Mouse (Mus musculus) gastrocnemius, adult 2 months (tissue): ENCODE results near the gene Cxcl3. TPM values are rescaled to one million over a fixed set of nuclear protein-coding genes. Genes with fewer than 3 reads are reported as not detected.
"Not testable (repeated sequence)": the region's sequence is repeated elsewhere in the genome, so short reads cannot be mapped to it uniquely, and the experiment has no call there.

ENCODE experiments used
- DNase-seq: peaks from one replicate; pipeline ENCODE4 v3.0.0; 2022
- H3K27ac ChIP-seq: fragments of 200-600 bp; 2 replicates; pipeline ENCODE4 v1.8.1; 2022; ENCODE audit warnings: mild to moderate bottlenecking
- H3K4me3 ChIP-seq: fragments of 200-600 bp; 2 replicates; pipeline ENCODE4 v1.8.1; 2022; ENCODE audit warnings: mild to moderate bottlenecking, moderate library complexity
- CTCF ChIP-seq: fragments of 200-600 bp; IDR thresholded peaks from 2 replicates; pipeline ENCODE4 v1.8.1; 2022; ENCODE audit warnings: antibody characterized with exemption, mild to moderate bottlenecking, moderate library complexity
- intact Hi-C: fragments of 180-260 bp; cut with DNase I; formaldehyde crosslinking; loops from one replicate; pipeline ENCODE4 v1.15.1; 2025
- total RNA-seq, 2 experiments: library from RNA; stranded (reverse); gene quantifications; 2 replicates each; pipeline ENCODE4 v1.2.3; 2021

The Cxcl3 gene
- total RNA-seq, 2 experiments from 2014 or later, result not detected

DNA sequence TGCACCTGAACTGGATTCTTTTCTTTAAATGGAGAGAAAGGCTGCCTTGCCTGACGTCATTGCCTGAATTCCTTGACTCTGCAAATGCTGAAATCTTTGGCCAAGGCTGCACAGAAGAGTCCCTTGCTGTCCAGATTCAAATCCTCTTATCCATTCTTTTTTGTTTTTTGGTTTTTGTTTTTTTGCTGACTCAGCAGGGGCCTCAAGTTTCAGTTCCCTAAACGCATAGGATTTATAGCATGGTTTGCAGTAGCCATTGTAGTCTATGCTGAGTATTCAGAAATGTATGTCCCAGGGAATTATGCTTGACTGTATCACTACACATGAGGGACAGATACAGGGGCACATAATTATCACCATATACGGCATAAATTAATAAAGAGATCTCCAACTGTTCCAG, 14.5 kb upstream of the Cxcl3 start:
- TF ChIP-seq CTCF, result no peak
- intact Hi-C loops, result no loop called here
- DNase-seq, result no peak
- Histone ChIP-seq H3K27ac (peak overlapping the region; percentile 43; the same call in 1 of the 2 replicates), H3K4me3 (no peak overlapping the region)

DNA sequence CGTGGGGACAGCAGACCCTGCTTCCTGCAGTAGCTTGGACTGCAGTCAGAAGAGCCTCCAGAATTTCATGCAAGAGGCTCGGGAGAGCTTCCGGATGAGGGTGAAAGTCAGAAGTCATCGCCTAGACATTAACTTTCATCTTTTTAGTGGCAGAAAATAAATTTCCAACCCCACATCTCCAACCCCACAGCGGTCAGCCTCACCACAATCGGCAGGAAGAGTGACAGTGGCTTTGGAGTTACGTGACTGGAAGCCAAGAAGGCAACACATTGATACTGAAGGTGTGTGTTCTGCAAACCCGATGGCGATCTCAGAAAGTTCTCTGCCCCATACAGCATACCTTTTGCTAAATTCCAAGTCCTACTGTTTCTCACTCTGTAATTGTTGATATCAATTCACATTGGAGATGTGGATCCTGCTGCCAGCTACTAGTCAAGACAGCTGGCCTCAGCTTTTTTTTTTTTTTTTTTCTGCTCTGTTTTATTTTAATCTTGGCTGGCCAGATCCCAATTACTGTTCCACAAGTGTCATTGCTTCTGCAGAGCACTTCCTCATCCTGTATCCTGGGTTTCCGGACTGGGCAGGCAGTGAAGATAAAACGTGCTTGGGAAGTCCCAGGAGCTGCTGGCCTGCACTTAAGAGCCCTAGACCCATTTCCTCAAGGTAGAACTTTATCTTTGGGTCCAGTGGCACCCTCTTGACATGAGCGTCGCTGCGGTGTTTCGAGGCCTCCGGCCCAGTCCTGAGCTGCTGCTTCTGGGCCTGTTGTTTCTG, 13.8 kb upstream of the Cxcl3 start, which contains the start of gene Pf4:
TSS of gene Pf4 (plus strand) at position 556 of the 774 bp plus-strand sequence.
- intact Hi-C loops, result no loop called here
- no peak for TF ChIP-seq CTCF
- Histone ChIP-seq H3K27ac (peak within 1 kb of the TSS; percentile 49), H3K4me3 (peak within 1 kb of the TSS; percentile 45)
- no peak for DNase-seq

DNA sequence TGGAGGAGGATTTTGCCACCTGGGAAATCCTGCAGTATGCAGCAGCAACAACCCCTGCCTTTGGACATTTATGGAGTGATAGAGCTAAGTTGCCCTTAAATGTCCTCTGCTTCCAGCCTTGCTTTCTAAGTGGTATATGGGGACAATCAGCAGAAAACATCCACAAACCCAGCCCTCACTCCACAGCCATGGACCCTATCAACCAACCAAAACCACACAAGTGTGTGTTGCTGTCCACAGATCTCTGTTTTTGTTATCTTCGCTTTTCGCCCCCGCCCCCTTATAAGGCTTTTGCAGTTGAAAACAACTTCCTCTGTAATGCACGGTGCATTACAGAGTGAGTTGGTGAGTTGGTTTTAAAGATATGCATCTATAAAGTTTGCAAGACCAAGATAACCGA, 10.3 kb upstream of the Cxcl3 start:
- Histone ChIP-seq H3K27ac (no peak overlapping the region), H3K4me3 (no peak overlapping the region)
- intact Hi-C loops, result no loop called here
- DNase-seq, result no peak
- TF ChIP-seq CTCF, result no peak

DNA sequence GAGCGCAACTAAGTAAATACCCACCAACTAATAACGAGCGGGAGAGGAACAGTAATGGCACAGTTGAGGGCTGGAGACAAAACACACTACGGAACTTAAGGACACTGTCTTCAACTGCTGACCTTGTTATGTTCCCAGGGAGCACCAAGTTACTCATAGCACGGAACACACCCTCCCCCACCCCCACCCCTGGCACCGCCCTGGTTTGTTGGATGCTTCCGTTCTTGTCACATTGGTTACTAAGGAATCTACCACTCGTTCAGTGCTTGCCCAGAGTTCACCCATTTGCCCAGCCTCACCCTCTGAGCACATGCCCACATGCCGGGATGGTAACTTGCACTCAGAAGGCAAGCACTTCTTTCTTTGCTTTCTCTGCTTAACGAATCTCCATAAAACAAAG, 8.3 kb upstream of the Cxcl3 start:
- TF ChIP-seq CTCF, result no peak
- Histone ChIP-seq H3K4me3 (no peak overlapping the region), H3K27ac (no peak overlapping the region)
- no peak for DNase-seq
- intact Hi-C loops, result no loop called here

DNA sequence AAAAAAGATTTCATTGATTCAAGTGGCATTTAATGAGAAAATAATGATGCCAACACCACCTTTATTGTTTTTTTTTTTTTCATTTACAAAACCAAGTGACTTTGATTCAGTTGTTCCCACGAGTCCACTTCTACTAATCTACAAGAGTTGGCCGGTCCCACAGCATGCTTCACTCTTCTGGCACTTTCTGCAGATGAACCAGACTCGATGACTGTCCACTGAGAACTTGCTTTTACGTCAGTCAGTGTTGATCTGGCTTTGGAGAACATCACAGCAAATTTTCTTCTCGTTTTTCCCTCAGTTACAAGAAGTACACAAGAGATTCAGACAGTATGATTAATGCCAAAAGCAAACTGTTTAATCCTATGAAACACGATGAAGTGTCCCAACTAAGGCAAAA, 7.0 kb upstream of the Cxcl3 start:
- intact Hi-C loops, result no loop called here

DNA sequence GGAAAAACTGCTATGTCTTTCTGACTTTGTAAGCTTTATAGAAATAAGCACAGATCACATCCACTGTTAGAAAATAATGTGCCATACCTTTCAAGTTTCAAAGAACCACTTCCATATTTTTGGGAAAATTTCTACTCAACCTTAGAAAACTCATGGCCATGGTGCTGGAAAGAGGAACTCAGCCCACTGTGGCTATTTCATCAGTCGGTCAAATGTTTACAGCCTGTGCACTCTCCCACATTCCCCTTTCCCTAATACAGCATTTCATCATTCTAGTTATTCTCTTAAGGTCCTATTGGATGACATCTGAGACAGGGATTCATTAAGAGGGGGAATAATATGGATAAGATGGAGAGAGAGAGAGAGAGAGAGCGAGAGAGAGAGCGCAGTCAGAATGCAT, 2.2 kb upstream of the Cxcl3 start:
- Histone ChIP-seq H3K4me3 (no peak overlapping the region), H3K27ac (no peak overlapping the region)
- intact Hi-C loops, result no loop called here
- TF ChIP-seq CTCF, result no peak
- DNase-seq, result no peak

More for the DNA sequence above, 7.0 kb upstream of the Cxcl3 start:
- no peak overlapping the region for H3K27ac ChIP-seq
- no peak overlapping the region for H3K4me3 ChIP-seq
- peak; percentile 31 for DNase-seq
- TF ChIP-seq CTCF, result no peak

DNA sequence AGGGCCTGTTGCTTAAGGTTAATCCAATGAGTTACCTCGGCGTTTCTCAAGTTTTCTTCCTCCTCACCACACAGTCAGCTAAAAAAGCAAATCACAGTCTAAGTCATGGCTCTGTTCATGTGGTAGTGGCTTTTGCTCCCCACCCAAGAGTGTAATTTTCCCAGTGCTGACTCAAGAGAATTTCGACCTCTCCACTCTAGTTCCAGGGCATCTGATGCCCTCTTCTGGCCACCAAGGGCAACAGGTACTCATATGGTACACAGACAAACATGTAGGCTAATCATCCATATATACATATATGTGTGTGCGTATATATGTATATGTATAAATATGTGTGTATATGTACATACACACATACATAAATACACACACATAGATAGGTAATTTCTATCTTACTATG, 2.2 kb downstream of the Cxcl3 start:
- no peak for DNase-seq

DNA sequence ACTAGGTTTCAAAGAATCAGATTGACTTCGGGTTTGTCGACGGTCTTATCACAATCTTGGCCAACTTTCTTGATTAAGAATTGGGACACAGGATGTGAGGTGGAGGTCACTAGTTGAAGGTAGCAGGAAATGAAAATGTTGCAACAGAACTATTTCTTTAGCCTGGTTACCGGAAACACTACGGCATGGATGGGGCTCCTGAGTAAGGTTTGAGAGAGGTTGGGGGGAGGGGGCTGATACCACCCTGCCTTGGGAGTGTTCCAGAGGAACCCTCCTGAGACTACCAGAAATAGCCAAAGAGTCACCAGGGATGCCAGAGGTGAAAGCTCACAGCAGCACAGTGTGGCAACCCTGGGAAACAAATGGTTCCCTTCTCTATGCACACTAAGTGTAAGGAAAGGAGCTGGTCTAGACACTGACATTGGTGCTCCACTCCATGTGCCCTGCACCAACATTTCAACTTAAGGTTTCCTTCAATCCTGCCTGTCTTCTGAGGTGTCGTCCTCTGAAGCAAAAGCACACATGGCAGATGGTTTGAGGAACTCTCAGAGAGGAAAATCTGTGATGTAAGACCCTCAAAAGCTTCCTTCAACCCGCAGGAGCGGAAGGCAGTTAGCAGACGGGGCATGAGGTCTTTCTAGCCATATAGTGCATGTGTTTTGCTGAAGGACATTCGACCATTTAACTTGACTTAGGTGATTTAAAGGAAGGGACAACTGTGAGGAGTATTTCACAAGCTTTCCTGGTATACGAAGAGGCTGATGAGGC, 3.6 kb downstream of the Cxcl3 start:
- intact Hi-C loops, result loop anchor here (5.0 kb wide), 1 partner anchor 127 kb away; no protein-coding TSS in a partner anchor

More for the DNA sequence above, 2.2 kb downstream of the Cxcl3 start:
- peak; percentile 39; the same call in 1 of the 2 replicates for TF ChIP-seq CTCF
- no peak overlapping the region for H3K4me3 ChIP-seq
- intact Hi-C loops, result loop anchor here (5.0 kb wide), 1 partner anchor 126 kb away; no protein-coding TSS in a partner anchor
- H3K27ac ChIP-seq, result no peak overlapping the region

DNA sequence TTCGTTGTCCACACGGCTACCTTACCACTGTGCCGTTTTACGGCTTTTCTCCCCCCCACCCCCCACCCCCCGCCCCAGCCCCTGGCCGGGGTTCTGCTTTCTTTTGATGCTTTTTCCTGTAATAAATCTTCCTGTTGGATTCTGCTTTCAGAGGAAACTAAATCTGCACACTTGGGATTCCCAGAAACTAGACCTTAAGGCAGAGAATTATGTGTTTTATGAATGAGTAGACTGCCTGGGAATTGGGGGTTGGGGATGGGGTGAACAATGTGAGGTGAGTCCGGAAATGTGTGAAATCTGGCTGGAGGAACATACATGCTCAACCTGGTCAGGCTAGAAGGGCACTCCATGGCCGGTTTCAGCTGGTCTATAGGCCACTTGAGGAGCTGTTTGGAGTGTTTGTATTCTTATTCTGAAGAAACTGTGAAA, 4.2 kb downstream of the Cxcl3 start:
- no peak for TF ChIP-seq CTCF
- intact Hi-C loops, result no loop called here

More for the DNA sequence above, 3.6 kb downstream of the Cxcl3 start:
- no peak for DNase-seq
- no peak overlapping the region for H3K27ac ChIP-seq
- H3K4me3 ChIP-seq, result no peak overlapping the region
- TF ChIP-seq CTCF, result no peak

DNA sequence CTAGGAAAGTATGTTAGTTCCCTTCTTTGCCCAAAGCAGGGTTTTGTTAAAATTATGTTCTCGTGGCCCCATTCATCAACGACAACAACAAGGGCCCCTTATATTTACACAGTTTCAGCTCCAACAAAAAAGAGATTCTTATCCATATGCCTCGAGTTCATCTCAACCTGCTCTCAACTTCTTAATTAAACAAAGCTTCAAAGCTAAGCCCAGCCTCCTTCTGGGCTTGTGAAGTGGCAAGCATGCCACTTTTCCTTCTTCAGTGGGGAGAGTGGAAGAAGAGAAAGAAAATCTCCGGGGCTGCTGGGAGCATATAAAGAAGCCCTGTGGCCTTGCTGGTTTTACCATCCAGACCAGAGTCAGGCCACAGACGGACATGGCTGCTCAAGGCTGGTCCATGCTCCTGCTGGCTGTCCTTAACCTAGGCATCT, 8.3 kb downstream of the Cxcl3 start, which contains the start of gene Cxcl15:
TSS of gene Cxcl15 (plus strand) at position 340 of the 431 bp plus-strand sequence.
- DNase-seq, result no peak
- no peak for TF ChIP-seq CTCF
- intact Hi-C loops, result no loop called here
- no peak within 1 kb of the TSS for H3K27ac ChIP-seq
- no peak within 1 kb of the TSS for H3K4me3 ChIP-seq

More for the DNA sequence above, 4.2 kb downstream of the Cxcl3 start:
- H3K4me3 ChIP-seq, result no peak overlapping the region
- no peak overlapping the region for H3K27ac ChIP-seq
- no peak for DNase-seq

DNA sequence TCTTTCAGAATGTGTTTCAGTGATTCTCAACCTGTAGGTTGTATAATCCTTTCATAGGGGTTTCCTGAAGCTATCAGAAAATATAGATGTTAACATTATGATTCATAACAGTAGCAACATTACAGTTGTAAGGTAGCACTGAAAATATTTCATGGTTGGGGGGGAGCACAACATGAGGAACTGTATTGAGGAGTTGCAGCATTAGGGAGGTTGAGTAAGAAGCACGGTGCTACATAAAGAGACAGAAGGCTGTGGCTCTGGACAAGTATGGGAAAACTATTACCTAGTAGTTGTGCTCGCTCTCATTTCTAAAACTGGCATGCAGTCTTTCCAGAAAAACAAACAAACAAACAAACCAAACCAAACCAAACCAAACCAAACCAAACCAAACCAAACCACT, 9.5 kb downstream of the Cxcl3 start:
- H3K4me3 ChIP-seq, intact Hi-C loops, DNase-seq: not testable (repeated sequence)

DNA sequence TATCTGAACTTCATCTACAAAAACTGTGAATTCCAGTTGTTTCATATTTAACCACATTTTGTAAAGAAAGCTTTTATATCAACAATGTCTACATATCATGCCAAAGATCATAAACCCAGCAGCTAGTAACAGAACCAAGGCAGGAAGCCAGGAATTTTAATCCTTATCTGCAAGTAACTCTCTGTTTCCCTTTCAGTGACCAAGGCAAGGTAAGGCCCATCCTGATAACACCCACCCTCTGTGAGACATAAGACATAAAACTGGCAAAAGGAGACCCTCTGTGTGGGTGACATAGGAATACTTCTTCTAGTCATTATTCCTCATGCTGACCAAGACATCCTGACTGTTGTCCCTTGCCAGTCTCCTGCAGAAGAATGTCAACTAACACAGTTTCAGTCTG, 18.7 kb downstream of the Cxcl3 start:
- Histone ChIP-seq H3K27ac (no peak overlapping the region), H3K4me3 (no peak overlapping the region)
- no peak for DNase-seq
- no peak for TF ChIP-seq CTCF
- intact Hi-C loops, result no loop called here

More for the DNA sequence above, 9.5 kb downstream of the Cxcl3 start:
- not testable (repeated sequence) for H3K27ac ChIP-seq

DNA sequence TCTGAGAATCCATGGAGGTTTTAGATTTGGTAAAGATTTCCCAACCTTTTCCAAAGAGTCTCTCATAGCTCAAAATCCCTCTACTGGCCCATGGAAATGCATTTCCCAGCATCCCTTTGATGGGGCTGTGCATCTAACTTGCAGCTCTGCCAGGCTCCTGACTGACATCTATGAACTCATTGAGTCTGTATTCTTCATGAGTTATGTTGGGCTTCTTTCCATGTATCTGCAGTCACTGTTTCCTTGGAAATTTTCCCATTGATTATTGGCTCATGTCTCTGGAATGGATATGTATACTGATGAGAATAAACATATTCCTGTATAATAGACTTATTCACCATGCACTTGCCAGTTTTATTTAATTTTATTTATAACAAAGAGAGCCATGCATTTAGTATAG, 20.1 kb downstream of the Cxcl3 start:
- DNase-seq, result no peak
- Histone ChIP-seq H3K27ac (no peak overlapping the region), H3K4me3 (no peak overlapping the region)
- intact Hi-C loops, result no loop called here
- TF ChIP-seq CTCF, result no peak
